9 mouse cellular contexts compared by ENCODE assay signal in the genomic region with DNA sequence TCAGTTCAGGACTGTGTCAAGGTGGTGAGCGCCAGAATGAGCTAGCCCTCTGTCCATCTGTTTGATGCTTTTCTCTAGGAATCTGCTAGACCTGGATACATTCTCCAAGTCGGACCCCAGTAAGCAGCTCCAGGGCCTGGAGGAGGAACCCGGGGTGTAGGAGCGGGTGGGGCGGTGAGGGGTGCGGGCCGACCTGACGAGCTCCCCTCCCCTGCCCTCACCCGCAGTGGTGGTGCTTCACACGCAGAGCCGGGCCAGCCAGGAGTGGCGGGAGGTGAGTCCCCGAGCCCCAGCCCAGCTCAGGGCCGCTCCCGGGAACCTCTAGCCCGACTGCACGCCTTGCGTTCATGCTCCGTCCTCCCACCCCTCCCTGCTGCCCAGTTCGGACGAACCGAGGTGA. TPM values are rescaled to one million over a fixed set of nuclear protein-coding genes. Genes with fewer than 3 reads are reported as not detected.
DNase-seq lines count a peak whose midpoint lies in the region; ATAC-seq and TF ChIP-seq lines count a peak whose summit lies in the region.
"Had no signal": no experiment of that assay in that cellular context is flagged by ENCODE, and none has a peak within 500 bp of the region (broad histone marks: within the 10 kb centered on the region; RNA-seq: fewer than 3 reads in every experiment).

No protein-coding gene starts in this region.

- under 1% methylated on average over 22 of the region's 22 CpGs for WGBS in forebrain, embryonic 13.5 days
- under 1% methylated on average over 22 of the region's 22 CpGs for WGBS in midbrain, embryonic 11.5 days

- no peak overlapping the region for H3K27ac ChIP-seq in ES-E14 (ENCODE audit: insufficient read depth, low read depth, low read length, poor library complexity, severe bottlenecking)
- no peak overlapping the region for H3K27ac ChIP-seq in forebrain, embryonic 13.5 days
- H3K27ac ChIP-seq in midbrain, embryonic 11.5 days (ENCODE audit: low read depth, low read length) = no peak overlapping the region

- DNase-seq in cerebellum, postnatal 4 days (ENCODE audit: low spot score in 2 of 2) = no peak
- no peak for DNase-seq in ES-E14 (ENCODE audit: low read depth, low spot score)
- DNase-seq in midbrain, embryonic 11.5 days (ENCODE audit: low spot score, missing footprints) = peak; percentile 87
- no peak for DNase-seq in heart, postnatal 10 days
- DNase-seq in gastrocnemius, postnatal 10 days = no peak
- DNase-seq in ovary, postnatal 10 days (ENCODE audit: low spot score) = no peak

- peak overlapping the region; percentile 48 to 59 for H3K4me3 ChIP-seq in ES-E14 (ENCODE audit: insufficient read depth in 1 of 2, low read depth in 1 of 2, low read length in 2 of 2, poor library complexity in 1 of 2, severe bottlenecking in 1 of 2)
- peak overlapping the region; percentile 31 for H3K4me3 ChIP-seq in forebrain, embryonic 13.5 days
- no peak overlapping the region; the same call in 1 of the 2 replicates for H3K4me3 ChIP-seq in midbrain, embryonic 11.5 days (ENCODE audit: low read depth, low read length)

- H3K36me3 ChIP-seq in ES-E14 (ENCODE audit: control insufficient read depth, insufficient read depth, low read length, poor library complexity, severe bottlenecking) = no peaks in the 10 kb centered on the region
- H3K36me3 ChIP-seq in forebrain, embryonic 13.5 days (ENCODE audit: poor library complexity, severe bottlenecking) = peaks cover 25% of the 10 kb centered on the region
- no peaks in the 10 kb centered on the region for H3K36me3 ChIP-seq in midbrain, embryonic 11.5 days (ENCODE audit: control insufficient read depth, insufficient read depth, low read length)

- H3K4me2 ChIP-seq in forebrain, embryonic 13.5 days = peak overlapping the region; percentile 59
- H3K4me2 ChIP-seq in midbrain, embryonic 11.5 days = peak overlapping the region; percentile 27

- H3K9ac ChIP-seq in ES-E14 (ENCODE audit: insufficient read depth, low read depth, low read length, poor library complexity, severe bottlenecking) = peak overlapping the region; percentile 18; the same call in 1 of the 2 replicates
- peak overlapping the region; percentile 50 for H3K9ac ChIP-seq in forebrain, embryonic 13.5 days
- H3K9ac ChIP-seq in midbrain, embryonic 11.5 days (ENCODE audit: low read length) = no peak overlapping the region

- H3K9me3 ChIP-seq in ES-E14 (ENCODE audit: control insufficient read depth, insufficient read depth, low read depth, low read length) = no peaks in the 10 kb centered on the region
- no peaks in the 10 kb centered on the region for H3K9me3 ChIP-seq in forebrain, embryonic 13.5 days (replicated peaks)
- no peaks in the 10 kb centered on the region for H3K9me3 ChIP-seq in midbrain, embryonic 11.5 days (ENCODE audit: control insufficient read depth, low read length)

- intact Hi-C loops in heart, postnatal 10 days (cut with DNase I) = no loop called here

- H3K4me1 ChIP-seq in ES-E14 (ENCODE audit: control insufficient read depth in 2 of 2, insufficient read depth in 2 of 2, low read length in 2 of 2, poor library complexity in 1 of 2) = peaks cover 0 to 11% of the 10 kb centered on the region in 2 experiments; a peak in 1 of 4 replicates
- peaks cover 13% of the 10 kb centered on the region for H3K4me1 ChIP-seq in forebrain, embryonic 13.5 days
- H3K4me1 ChIP-seq in midbrain, embryonic 11.5 days (ENCODE audit: control insufficient read depth, insufficient read depth, low read length) = peaks cover 7% of the 10 kb centered on the region

- ATAC-seq in cerebellum, adult (ENCODE audit: insufficient number of reproducible peaks, low FRiP score, low TSS enrichment) = peak; percentile 42; the same call in 1 of the 2 replicates
- ATAC-seq in forebrain, embryonic 13.5 days = peak; percentile 57; the same call in 1 of the 2 replicates
- peak; percentile 51 for ATAC-seq in midbrain, embryonic 11.5 days (ENCODE audit: low FRiP score)
- ATAC-seq: activated CD4-positive, CD25-positive, alpha-beta regulatory T cell, adult 4 months had no signal

- in situ Hi-C loops in ES-E14 (cut with MboI; ENCODE audit: low sequenced_read_pairs in 2 of 2, unreplicated experiment in 2 of 2) = no loop called here

- peaks cover 45% of the 10 kb centered on the region for H3K27me3 ChIP-seq in forebrain, embryonic 13.5 days
- H3K27me3 ChIP-seq in midbrain, embryonic 11.5 days (ENCODE audit: control insufficient read depth, insufficient read depth, low read length) = peaks cover 28% of the 10 kb centered on the region

TF ChIP-seq in ES-E14, 5 proteins besides CTCF, POLR2A, EP300 and RAD21:
- TF ChIP-seq ZC3H11A (IDR thresholded peaks at IDR 0.05; ENCODE audit: borderline replicate concordance, low read depth, low read length) = no peak
- TF ChIP-seq CHD2 (IDR thresholded peaks at IDR 0.05; ENCODE audit: low read depth, low read length) = no peak
- TF ChIP-seq ZNF384 (IDR thresholded peaks at IDR 0.05; ENCODE audit: low read depth, low read length) = no peak
- no peak for TF ChIP-seq HCFC1 (IDR thresholded peaks at IDR 0.05; ENCODE audit: borderline replicate concordance, insufficient read depth, low read length)
- TF ChIP-seq MAFK (IDR thresholded peaks at IDR 0.05; ENCODE audit: insufficient read depth, low read depth, low read length) = no peak

RNA-seq across cellular contexts. Expression of a gene that starts 0.9 kb away (rescaled TPM):
- 1.7 and 2.9 TPM in 2 replicates for total RNA-seq in ES-E14 (2012; rRNA removed)
- polyA plus RNA-seq in forebrain, embryonic 13.5 days (2015; fragmentation: Nextera tagmentation; extraction: Ambion mirVana) = 0.39 and 0.68 TPM in 2 replicates
- 0.07 and 0.08 TPM in 2 replicates for polyA plus RNA-seq in midbrain, embryonic 11.5 days (2014; fragmentation: Nextera tagmentation; extraction: Ambion mirVana)
- not detected for total RNA-seq in heart, postnatal 10 days (2021)
- total RNA-seq in gastrocnemius, postnatal 10 days (2021) = under 1 TPM in 1 of 2 experiments, not detected in 1; 0.23 TPM

RNA-seq across cellular contexts. Expression of a gene that starts 24.0 kb away (rescaled TPM):
- total RNA-seq in ES-E14 (2012; rRNA removed) = 38.8 and 43.1 TPM in 2 replicates
- 20.0 and 21.5 TPM in 2 replicates for polyA plus RNA-seq in forebrain, embryonic 13.5 days (2015; fragmentation: Nextera tagmentation; extraction: Ambion mirVana)
- polyA plus RNA-seq in midbrain, embryonic 11.5 days (2014; fragmentation: Nextera tagmentation; extraction: Ambion mirVana) = 20.1 and 22.8 TPM in 2 replicates
- total RNA-seq in heart, postnatal 10 days (2021) = 10 to 100 TPM; 20.1 to 21.8 TPM
- total RNA-seq in gastrocnemius, postnatal 10 days (2021) = 10 to 100 TPM; 13.7 to 18.2 TPM

RNA-seq across cellular contexts. Expression of a gene that starts 43.8 kb away (rescaled TPM):
- 11.9 and 13.0 TPM in 2 replicates for total RNA-seq in ES-E14 (2012; rRNA removed)
- polyA plus RNA-seq in forebrain, embryonic 13.5 days (2015; fragmentation: Nextera tagmentation; extraction: Ambion mirVana) = 11.4 and 13.3 TPM in 2 replicates
- 12.2 and 13.8 TPM in 2 replicates for polyA plus RNA-seq in midbrain, embryonic 11.5 days (2014; fragmentation: Nextera tagmentation; extraction: Ambion mirVana)
- total RNA-seq in heart, postnatal 10 days (2021) = 1 to 10 TPM; 7.1 to 7.2 TPM
- 1 to 10 TPM; 8.1 to 8.2 TPM for total RNA-seq in gastrocnemius, postnatal 10 days (2021)

RNA-seq across cellular contexts. Expression of a gene that starts 45.3 kb away (rescaled TPM):
- total RNA-seq in ES-E14 (2012; rRNA removed) = 42.4 and 44.8 TPM in 2 replicates
- polyA plus RNA-seq in forebrain, embryonic 13.5 days (2015; fragmentation: Nextera tagmentation; extraction: Ambion mirVana) = 42.5 and 45.4 TPM in 2 replicates
- polyA plus RNA-seq in midbrain, embryonic 11.5 days (2014; fragmentation: Nextera tagmentation; extraction: Ambion mirVana) = 44.2 and 46.3 TPM in 2 replicates
- total RNA-seq in heart, postnatal 10 days (2021) = 10 to 100 TPM; 15.5 to 16.1 TPM
- total RNA-seq in gastrocnemius, postnatal 10 days (2021) = 10 to 100 TPM; 11.9 to 13.2 TPM
